ENCODE assay signal across 8 mouse cellular contexts in genomic region chr9:32344051-32344450, GRCm38 (mm10). TPM values are rescaled to one million over a fixed set of nuclear protein-coding genes. Genes with fewer than 3 reads are reported as not detected.
DNase-seq lines count a peak whose midpoint lies in the region; ATAC-seq lines count a peak whose summit lies in the region.

Gene Kcnj5 (minus strand): TSS chr9:32344350.

- intact Hi-C loops in heart, postnatal 36 days (cut with DNase I) = loop anchor here (10.0 kb wide), 1 partner anchor 379 kb away; no protein-coding TSS in a partner anchor
- intact Hi-C loops in left cerebral cortex, postnatal 25 days (cut with DNase I) = loop anchor here (10.0 kb wide), 1 partner anchor 789 kb away; no protein-coding TSS in a partner anchor
- intact Hi-C loops in gastrocnemius, postnatal 14 days (cut with DNase I; ENCODE audit: low total_unique reads) = no loop called here

- peak; percentile 21 for DNase-seq in adrenal gland, postnatal 14 days
- DNase-seq in adrenal gland, adult (ENCODE audit: inconsistent age in 2 of 2, low spot score in 1 of 2) = no peak
- DNase-seq in embryonic facial prominence, embryonic 10.5 days (ENCODE audit: low spot score) = peak; percentile 40
- DNase-seq in heart, postnatal 36 days = peak in 1 of 2 experiments; percentile 22
- no peak for DNase-seq in right cerebral cortex, postnatal 4 days
- no peak for DNase-seq in left cerebral cortex, postnatal 25 days (ENCODE audit: low spot score in 2 of 2)
- DNase-seq in gastrocnemius, postnatal 14 days = no peak

- H3K36me3 ChIP-seq in embryonic facial prominence, embryonic 10.5 days (replicated peaks) = no peaks in the 10 kb centered on the region
- no peaks in the 10 kb centered on the region for H3K36me3 ChIP-seq in liver, embryonic 16.5 days (ENCODE audit: control insufficient read depth, insufficient read depth)

- H3K4me2 ChIP-seq in liver, embryonic 16.5 days (ENCODE audit: low read depth, low read length) = peak within 1 kb of the TSS; percentile 46

- peaks cover 83% of the 10 kb centered on the region for H3K27me3 ChIP-seq in embryonic facial prominence, embryonic 10.5 days (replicated peaks; ENCODE audit: low read depth, poor library complexity, severe bottlenecking)
- peaks cover 25% of the 10 kb centered on the region for H3K27me3 ChIP-seq in liver, embryonic 16.5 days (ENCODE audit: control insufficient read depth, insufficient read depth, low read depth, low read length)

- peak within 1 kb of the TSS; percentile 44 for H3K27ac ChIP-seq in embryonic facial prominence, embryonic 10.5 days (replicated peaks)
- H3K27ac ChIP-seq in liver, embryonic 16.5 days (ENCODE audit: low read length) = no peak within 1 kb of the TSS

- H3K4me1 ChIP-seq in embryonic facial prominence, embryonic 10.5 days = peaks cover 22% of the 10 kb centered on the region
- H3K4me1 ChIP-seq in liver, embryonic 16.5 days (ENCODE audit: control insufficient read depth, low read depth, low read length) = peaks cover 10% of the 10 kb centered on the region

- H3K9me3 ChIP-seq in embryonic facial prominence, embryonic 10.5 days = no peaks in the 10 kb centered on the region
- H3K9me3 ChIP-seq in liver, embryonic 16.5 days (replicated peaks; ENCODE audit: control insufficient read depth, low read length) = no peaks in the 10 kb centered on the region

- peak within 1 kb of the TSS; percentile 54 for H3K4me3 ChIP-seq in embryonic facial prominence, embryonic 10.5 days
- peak within 1 kb of the TSS; percentile 37 for H3K4me3 ChIP-seq in liver, embryonic 16.5 days (ENCODE audit: low read depth, low read length)

- ATAC-seq in liver, embryonic 16.5 days (ENCODE audit: low read depth) = peak; percentile 39; the same call in 1 of the 2 replicates

- WGBS in embryonic facial prominence, embryonic 10.5 days = under 1% methylated on average over 20 of the region's 20 CpGs
- 1% methylated on average over 20 of the region's 20 CpGs for WGBS in liver, embryonic 16.5 days (ENCODE audit: insufficient replicate concordance)

- H3K9ac ChIP-seq in liver, embryonic 16.5 days (ENCODE audit: low read depth, low read length) = peak within 1 kb of the TSS; percentile 17; the same call in 1 of the 2 replicates

RNA-seq across cellular contexts. Expression of gene Kcnj5, which starts in this region (rescaled TPM):
- 0.22 and 0.26 TPM in 2 replicates for total RNA-seq in adrenal gland, postnatal 14 days (2021)
- 0.24 and 0.52 TPM in 2 replicates for polyA plus RNA-seq in embryonic facial prominence, embryonic 10.5 days (2016; fragmentation: Nextera tagmentation; extraction: Ambion mirVana)
- total RNA-seq in heart, postnatal 36 days (2021) = 10 to 100 TPM; 46.2 to 49.6 TPM
- 1.6 and 1.7 TPM in 2 replicates for polyA plus RNA-seq in liver, embryonic 16.5 days (2015; fragmentation: Nextera tagmentation; extraction: Ambion mirVana)
- under 1 TPM; 0.53 to 0.62 TPM for total RNA-seq in left cerebral cortex, postnatal 25 days (2021)
- total RNA-seq in gastrocnemius, postnatal 14 days (2021) = not detected

Comparison
In these comparisons a context has a peak if more than half of its experiments do, and no peak if none do; other contexts are left out.
1. RNA of gene Kcnj5 (total RNA-seq): 46.2 to 49.6 TPM in heart, postnatal 36 days; 0.53 to 0.62 TPM in left cerebral cortex, postnatal 25 days, 0.22 to 0.26 TPM in adrenal gland, postnatal 14 days and not detected in gastrocnemius, postnatal 14 days; every median in the first group is over 10 times any median in the second.
2. Peak in DNase-seq in adrenal gland, postnatal 14 days; RNA of the gene not detected or under 1 TPM.
3. Peak in DNase-seq, H3K4me3 ChIP-seq and H3K27ac ChIP-seq in embryonic facial prominence, embryonic 10.5 days; RNA of the gene not detected or under 1 TPM.